ENCODE assay signal across 13 mouse cellular contexts in the genomic region with DNA sequence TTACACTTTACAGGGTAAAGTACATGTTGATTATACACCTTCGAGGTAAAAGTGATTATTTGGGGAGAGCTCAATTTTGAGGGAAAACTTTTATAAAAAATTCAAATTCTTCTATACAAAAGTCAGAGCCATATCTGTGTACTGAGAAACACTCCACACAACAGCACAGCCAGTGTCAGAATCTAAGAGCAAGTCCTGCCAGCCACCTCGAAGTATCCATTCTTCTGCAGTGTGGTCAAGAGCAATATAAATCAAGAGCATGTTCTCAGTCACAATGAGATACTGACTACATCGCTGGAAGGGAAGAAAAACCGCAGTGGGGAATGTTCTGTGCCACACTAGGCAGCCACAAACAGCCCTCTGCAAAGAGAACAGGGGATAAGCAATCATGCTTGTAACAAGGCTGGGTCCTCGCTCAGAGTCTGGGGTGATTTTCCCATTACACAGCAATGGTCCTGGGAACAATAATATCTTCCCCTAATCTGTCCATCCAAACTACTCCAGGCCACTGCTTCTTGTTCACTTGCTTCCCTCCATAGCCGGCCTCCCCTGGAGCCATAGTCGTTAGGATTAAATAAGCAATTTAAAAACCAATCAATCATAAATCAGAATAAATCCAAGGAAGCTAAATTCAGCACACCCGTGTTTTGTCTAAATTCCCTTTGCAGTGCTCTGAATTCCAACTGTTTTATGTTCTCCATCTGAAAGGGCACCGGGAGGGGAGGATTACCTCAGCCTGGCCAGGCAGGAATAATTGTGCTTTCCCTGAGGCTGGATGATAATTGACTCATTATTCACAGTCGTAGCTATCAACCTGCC. TPM values are rescaled to one million over a fixed set of nuclear protein-coding genes. Genes with fewer than 3 reads are reported as not detected.
A peak's percentile ranks its signal among the peaks of the same experiment; 100 is the strongest.
DNase-seq lines count a peak whose midpoint lies in the region; ATAC-seq and TF ChIP-seq lines count a peak whose summit lies in the region.
"Had no signal": no experiment of that assay in that cellular context is flagged by ENCODE, and none has a peak within 500 bp of the region (broad histone marks: within the 10 kb centered on the region; RNA-seq: fewer than 3 reads in every experiment).

No protein-coding gene starts in this region.

- no peak overlapping the region for H3K4me3 ChIP-seq in forebrain, embryonic 12.5 days (replicated peaks)
- no peak overlapping the region for H3K4me3 ChIP-seq in limb, embryonic 14.5 days (replicated peaks; ENCODE audit: low read length)
- H3K4me3 ChIP-seq in intestine, embryonic 15.5 days (replicated peaks): no peak overlapping the region

- H3K9me3 ChIP-seq in forebrain, embryonic 12.5 days: no peaks in the 10 kb centered on the region
- no peaks in the 10 kb centered on the region for H3K9me3 ChIP-seq in limb, embryonic 14.5 days (ENCODE audit: control insufficient read depth, low read length)
- H3K9me3 ChIP-seq in intestine, embryonic 15.5 days: no peaks in the 10 kb centered on the region
- H3K9me3 ChIP-seq: G1E had no signal

- no peak for TF ChIP-seq POLR2A in limb, embryonic 14.5 days (IDR thresholded peaks at IDR 0.05; ENCODE audit: borderline replicate concordance, extremely low read depth, insufficient read depth, insufficient read length)

- H3K27me3 ChIP-seq in forebrain, embryonic 12.5 days: no peaks in the 10 kb centered on the region
- H3K27me3 ChIP-seq in limb, embryonic 14.5 days (ENCODE audit: control insufficient read depth, insufficient read depth, low read length): no peaks in the 10 kb centered on the region
- H3K27me3 ChIP-seq in intestine, embryonic 15.5 days (replicated peaks): no peaks in the 10 kb centered on the region

- H3K4me2 ChIP-seq in forebrain, embryonic 12.5 days: peak overlapping the region; percentile 13; the same call in 1 of the 2 replicates
- H3K4me2 ChIP-seq in limb, embryonic 14.5 days (replicated peaks; ENCODE audit: low read depth, low read length, severe bottlenecking): no peak overlapping the region
- H3K4me2 ChIP-seq in intestine, embryonic 15.5 days (replicated peaks): no peak overlapping the region

- intact Hi-C loops in heart, postnatal 25 days (cut with DNase I): no loop called here

- peak overlapping the region; percentile 88 for H3K27ac ChIP-seq in forebrain, embryonic 12.5 days
- no peak overlapping the region for H3K27ac ChIP-seq in limb, embryonic 14.5 days (replicated peaks; ENCODE audit: low read depth, low read length)
- no peak overlapping the region for H3K27ac ChIP-seq in intestine, embryonic 15.5 days

- no peak overlapping the region for H3K9ac ChIP-seq in forebrain, embryonic 12.5 days
- H3K9ac ChIP-seq in limb, embryonic 14.5 days (ENCODE audit: low read depth, low read length, severe bottlenecking): no peak overlapping the region; the same call in 1 of the 2 replicates
- no peak overlapping the region for H3K9ac ChIP-seq in intestine, embryonic 15.5 days

- peak; percentile 11 for DNase-seq in 3T3-L1 (ENCODE audit: low read depth, low spot score)
- peak; percentile 25 for DNase-seq in cerebellum, adult 8-10 months
- no peak for DNase-seq in limb, embryonic 14.5 days (ENCODE audit: low spot score)
- DNase-seq in layer of hippocampus, adult 18-20 months (ENCODE audit: low spot score in 2 of 2): no peak
- no peak for DNase-seq in heart, postnatal 25 days (ENCODE audit: low spot score)
- DNase-seq: gastrocnemius, postnatal 25 days; kidney, postnatal 36 days; lung, adult 18-20 months had no signal

- H3K4me1 ChIP-seq in forebrain, embryonic 12.5 days: peaks cover 34% of the 10 kb centered on the region
- peaks cover 15% of the 10 kb centered on the region for H3K4me1 ChIP-seq in limb, embryonic 14.5 days (ENCODE audit: control insufficient read depth, insufficient read depth, low read length)
- no peaks in the 10 kb centered on the region for H3K4me1 ChIP-seq in intestine, embryonic 15.5 days (replicated peaks)

- ATAC-seq in forebrain, embryonic 12.5 days (ENCODE audit: low FRiP score): peak; percentile 87
- 0 out of 2 replicates have a peak, but pooled peaks have one; percentile 19 for ATAC-seq in limb, embryonic 14.5 days (ENCODE audit: low FRiP score, low read depth)
- ATAC-seq in intestine, embryonic 15.5 days: no peak
- no peak for ATAC-seq in megakaryocyte progenitor cell, adult 5-6 weeks (replicated peaks; ENCODE audit: poor library complexity)

- H3K36me3 ChIP-seq in forebrain, embryonic 12.5 days (replicated peaks): no peaks in the 10 kb centered on the region
- no peaks in the 10 kb centered on the region for H3K36me3 ChIP-seq in limb, embryonic 14.5 days (ENCODE audit: control insufficient read depth, insufficient read depth, low read length)
- no peaks in the 10 kb centered on the region for H3K36me3 ChIP-seq in intestine, embryonic 15.5 days

- 12% methylated on average over 10 of the region's 10 CpGs for WGBS in forebrain, embryonic 12.5 days
- 10% methylated on average over 10 of the region's 10 CpGs for WGBS in limb, embryonic 14.5 days
- WGBS in intestine, embryonic 15.5 days: 36% methylated on average over 10 of the region's 10 CpGs

RNA-seq across cellular contexts. Expression of a gene that starts 32.3 kb away (rescaled TPM):
- polyA plus RNA-seq in forebrain, embryonic 12.5 days (2016; fragmentation: Nextera tagmentation; extraction: Ambion mirVana): not detected in 2 replicates
- polyA plus RNA-seq in limb, embryonic 14.5 days (2012; rRNA removed): 0.04 TPM in 1 of 2 replicates, not detected in the other
- polyA plus RNA-seq in limb, embryonic 14.5 days (2014; fragmentation: Nextera tagmentation; extraction: Ambion mirVana): 0.17 TPM in 1 of 2 replicates, not detected in the other
- polyA plus RNA-seq in intestine, embryonic 15.5 days (2015; fragmentation: Nextera tagmentation; extraction: Ambion mirVana): 0.08 and 0.09 TPM in 2 replicates
- not detected for total RNA-seq in layer of hippocampus, adult 18-20 months (2021)
- 1.7 and 3.4 TPM in 2 replicates for total RNA-seq in megakaryocyte progenitor cell, adult 5-6 weeks (2015)
- total RNA-seq in megakaryocyte progenitor cell, adult 5-6 weeks (2017): 0.83 and 1.7 TPM in 2 replicates
- not detected for total RNA-seq in heart, postnatal 25 days (2021)
- total RNA-seq: gastrocnemius, postnatal 25 days; neutrophil, adult 5-6 weeks had no signal
- polyA plus RNA-seq: G1E had no signal

RNA-seq across cellular contexts. Expression of a gene that starts 57.1 kb away (rescaled TPM):
- polyA plus RNA-seq in forebrain, embryonic 12.5 days (2016; fragmentation: Nextera tagmentation; extraction: Ambion mirVana): 0.04 and 0.14 TPM in 2 replicates
- 0.14 and 0.20 TPM in 2 replicates for polyA plus RNA-seq in limb, embryonic 14.5 days (2012; rRNA removed)
- 0.15 and 0.29 TPM in 2 replicates for polyA plus RNA-seq in limb, embryonic 14.5 days (2014; fragmentation: Nextera tagmentation; extraction: Ambion mirVana)
- 0.03 TPM in 1 of 2 replicates, not detected in the other for polyA plus RNA-seq in intestine, embryonic 15.5 days (2015; fragmentation: Nextera tagmentation; extraction: Ambion mirVana)
- under 1 TPM; 0.20 to 0.30 TPM for total RNA-seq in layer of hippocampus, adult 18-20 months (2021)
- 0.02 and 0.07 TPM in 2 replicates for total RNA-seq in megakaryocyte progenitor cell, adult 5-6 weeks (2015)
- 0.07 TPM in 1 of 2 replicates, not detected in the other for total RNA-seq in megakaryocyte progenitor cell, adult 5-6 weeks (2017)
- total RNA-seq in heart, postnatal 25 days (2021): not detected

RNA-seq across cellular contexts. Expression of a gene that starts 57.1 kb away (rescaled TPM):
- 51.7 and 59.1 TPM in 2 replicates for polyA plus RNA-seq in forebrain, embryonic 12.5 days (2016; fragmentation: Nextera tagmentation; extraction: Ambion mirVana)
- polyA plus RNA-seq in limb, embryonic 14.5 days (2012; rRNA removed): 14.4 and 22.2 TPM in 2 replicates
- 47.3 and 56.2 TPM in 2 replicates for polyA plus RNA-seq in limb, embryonic 14.5 days (2014; fragmentation: Nextera tagmentation; extraction: Ambion mirVana)
- polyA plus RNA-seq in intestine, embryonic 15.5 days (2015; fragmentation: Nextera tagmentation; extraction: Ambion mirVana): 52.0 and 57.2 TPM in 2 replicates
- total RNA-seq in layer of hippocampus, adult 18-20 months (2021): 10 to 100 TPM; 32.1 to 39.6 TPM
- total RNA-seq in megakaryocyte progenitor cell, adult 5-6 weeks (2015): 82.9 and 120 TPM in 2 replicates
- total RNA-seq in megakaryocyte progenitor cell, adult 5-6 weeks (2017): 106 and 118 TPM in 2 replicates
- total RNA-seq in heart, postnatal 25 days (2021): 10 to 100 TPM; 80.0 to 90.7 TPM

Comparison
In these comparisons a context has a peak if more than half of its experiments do, and no peak if none do; other contexts are left out.
1. DNase-seq: peak in 3T3-L1 (single experiment) and cerebellum, adult 8-10 months (single experiment); none in limb, embryonic 14.5 days (single experiment), layer of hippocampus, adult 18-20 months (0 of 2) and heart, postnatal 25 days (single experiment).
2. ATAC-seq: peak in forebrain, embryonic 12.5 days (single experiment) and limb, embryonic 14.5 days (single experiment); none in intestine, embryonic 15.5 days (single experiment) and megakaryocyte progenitor cell, adult 5-6 weeks (single experiment).